23 mouse cellular contexts compared by ENCODE assay signal in genomic region chr3:144602413-144602812, GRCm38 (mm10). TPM values are rescaled to one million over a fixed set of nuclear protein-coding genes. Genes with fewer than 3 reads are reported as not detected.
DNase-seq lines count a peak whose midpoint lies in the region; ATAC-seq and TF ChIP-seq lines count a peak whose summit lies in the region.
"Had no signal": no experiment of that assay in that cellular context is flagged by ENCODE, and none has a peak within 500 bp of the region (broad histone marks: within the 10 kb centered on the region; RNA-seq: fewer than 3 reads in every experiment).

No protein-coding gene starts in this region.

- no peak for TF ChIP-seq POLR2A in bone marrow macrophage, adult 2 months (IDR thresholded peaks at IDR 0.05; ENCODE audit: borderline replicate concordance, low read depth, low read length)

- peaks cover 25% of the 10 kb centered on the region for H3K36me3 ChIP-seq in heart, postnatal 0 days (replicated peaks; ENCODE audit: control insufficient read depth, insufficient read depth, low read length)
- H3K36me3 ChIP-seq in heart, embryonic 12.5 days: peaks cover 35% of the 10 kb centered on the region
- peaks cover 32% of the 10 kb centered on the region for H3K36me3 ChIP-seq in limb, embryonic 12.5 days
- H3K36me3 ChIP-seq in limb, embryonic 10.5 days: peaks cover 42% of the 10 kb centered on the region
- peaks cover 15% of the 10 kb centered on the region; the same call in 1 of the 2 replicates for H3K36me3 ChIP-seq in macrophage (ENCODE audit: inconsistent target)
- peaks cover 11% of the 10 kb centered on the region for H3K36me3 ChIP-seq in intestine, postnatal 0 days (ENCODE audit: control insufficient read depth, insufficient read depth)

- H3K4me1 ChIP-seq in heart, postnatal 0 days (ENCODE audit: control insufficient read depth, insufficient read depth): peaks cover 21% of the 10 kb centered on the region; the same call in 1 of the 2 replicates
- peaks cover 28% of the 10 kb centered on the region for H3K4me1 ChIP-seq in heart, embryonic 12.5 days (replicated peaks)
- peaks cover 7% of the 10 kb centered on the region for H3K4me1 ChIP-seq in limb, embryonic 12.5 days (replicated peaks)
- H3K4me1 ChIP-seq in limb, embryonic 10.5 days: no peaks in the 10 kb centered on the region
- H3K4me1 ChIP-seq in bone marrow macrophage, adult 2 months (ENCODE audit: control insufficient read depth, insufficient read depth, low read length): peaks cover 39% of the 10 kb centered on the region
- no peaks in the 10 kb centered on the region; the same call in 1 of the 2 replicates for H3K4me1 ChIP-seq in intestine, postnatal 0 days (replicated peaks; ENCODE audit: control insufficient read depth, insufficient read depth, low read length)
- H3K4me1 ChIP-seq: hindbrain, embryonic 10.5 days; hindbrain, embryonic 13.5 days had no signal

- H3K4me2 ChIP-seq in heart, postnatal 0 days (ENCODE audit: low read depth, low read length): no peak overlapping the region
- H3K4me2 ChIP-seq in heart, embryonic 12.5 days: no peak overlapping the region
- no peak overlapping the region for H3K4me2 ChIP-seq in limb, embryonic 12.5 days
- H3K4me2 ChIP-seq in intestine, postnatal 0 days (replicated peaks; ENCODE audit: low read depth): no peak overlapping the region
- H3K4me2 ChIP-seq: hindbrain, embryonic 13.5 days had no signal

- no peak overlapping the region for H3K9ac ChIP-seq in heart, postnatal 0 days (replicated peaks; ENCODE audit: low read depth, low read length)
- H3K9ac ChIP-seq in heart, embryonic 12.5 days: no peak overlapping the region
- no peak overlapping the region for H3K9ac ChIP-seq in limb, embryonic 12.5 days (replicated peaks)
- H3K9ac ChIP-seq in intestine, postnatal 0 days (ENCODE audit: low read depth, low read length): no peak overlapping the region
- H3K9ac ChIP-seq: forebrain, postnatal 0 days; hindbrain, embryonic 13.5 days had no signal

- no peaks in the 10 kb centered on the region for H3K9me3 ChIP-seq in heart, postnatal 0 days (replicated peaks; ENCODE audit: control insufficient read depth, low read length)
- H3K9me3 ChIP-seq in heart, embryonic 12.5 days (replicated peaks): no peaks in the 10 kb centered on the region
- H3K9me3 ChIP-seq in limb, embryonic 12.5 days: no peaks in the 10 kb centered on the region
- H3K9me3 ChIP-seq in limb, embryonic 10.5 days (replicated peaks): no peaks in the 10 kb centered on the region
- H3K9me3 ChIP-seq in intestine, postnatal 0 days (ENCODE audit: control insufficient read depth): no peaks in the 10 kb centered on the region
- H3K9me3 ChIP-seq: hindbrain, embryonic 10.5 days; hindbrain, embryonic 13.5 days had no signal

- no peaks in the 10 kb centered on the region for H3K27me3 ChIP-seq in heart, postnatal 0 days (ENCODE audit: control insufficient read depth, insufficient read depth, low read length)
- H3K27me3 ChIP-seq in heart, embryonic 12.5 days (replicated peaks): no peaks in the 10 kb centered on the region
- no peaks in the 10 kb centered on the region for H3K27me3 ChIP-seq in limb, embryonic 12.5 days
- H3K27me3 ChIP-seq in limb, embryonic 10.5 days (ENCODE audit: low read depth, poor library complexity, severe bottlenecking): no peaks in the 10 kb centered on the region
- H3K27me3 ChIP-seq in intestine, postnatal 0 days (replicated peaks; ENCODE audit: control insufficient read depth, insufficient read depth, low read length): no peaks in the 10 kb centered on the region
- H3K27me3 ChIP-seq: hindbrain, embryonic 13.5 days had no signal

- no peak overlapping the region for H3K4me3 ChIP-seq in heart, postnatal 0 days (ENCODE audit: low read depth, low read length)
- H3K4me3 ChIP-seq in heart, embryonic 12.5 days: no peak overlapping the region
- no peak overlapping the region for H3K4me3 ChIP-seq in limb, embryonic 12.5 days (replicated peaks)
- H3K4me3 ChIP-seq in limb, embryonic 10.5 days: no peak overlapping the region
- H3K4me3 ChIP-seq in bone marrow macrophage, adult 2 months (ENCODE audit: insufficient read depth, low read length): no peak overlapping the region
- H3K4me3 ChIP-seq in macrophage (ENCODE audit: inconsistent target): no peak overlapping the region
- H3K4me3 ChIP-seq in intestine, postnatal 0 days (ENCODE audit: low read depth, low read length): no peak overlapping the region
- H3K4me3 ChIP-seq: gastrocnemius, adult 2 months; hindbrain, embryonic 10.5 days; hindbrain, embryonic 13.5 days had no signal

- H3K27ac ChIP-seq in heart, postnatal 0 days (ENCODE audit: low read depth): peak overlapping the region; percentile 23; the same call in 1 of the 2 replicates
- H3K27ac ChIP-seq in heart, embryonic 12.5 days (ENCODE audit: poor library complexity, severe bottlenecking): no peak overlapping the region
- H3K27ac ChIP-seq in limb, embryonic 12.5 days: no peak overlapping the region
- no peak overlapping the region for H3K27ac ChIP-seq in limb, embryonic 10.5 days
- peak overlapping the region; percentile 58 for H3K27ac ChIP-seq in bone marrow macrophage, adult 2 months (ENCODE audit: insufficient read depth, low read depth, low read length)
- peak overlapping the region; percentile 39 for H3K27ac ChIP-seq in macrophage
- no peak overlapping the region for H3K27ac ChIP-seq in intestine, postnatal 0 days (ENCODE audit: low read depth, low read length)
- H3K27ac ChIP-seq: gastrocnemius, adult 2 months; hindbrain, embryonic 10.5 days; hindbrain, embryonic 13.5 days had no signal

- DNase-seq in heart, postnatal 0 days (ENCODE audit: low spot score): no peak
- DNase-seq in limb, embryonic 10.5 days (ENCODE audit: low spot score): no peak
- no peak for DNase-seq in left cerebral cortex, adult 18-20 months (ENCODE audit: low spot score in 2 of 2)
- DNase-seq: adrenal gland, adult 2 months; adrenal gland, postnatal 14 days; B cell, adult 2 months; cerebellum, adult 11-12 months; cerebellum, adult 9-10 months; cerebellum, postnatal 14 days; forebrain, postnatal 0 days; gastrocnemius, adult 2 months; gastrocnemius, postnatal 14 days; heart, postnatal 10 days; heart, postnatal 36 days had no signal

- no peak for TF ChIP-seq CTCF in heart, postnatal 0 days (IDR thresholded peaks at IDR 0.05; ENCODE audit: low read depth)
- TF ChIP-seq CTCF in bone marrow macrophage, adult 2 months (IDR thresholded peaks at IDR 0.05; ENCODE audit: low read depth, low read length): no peak
- no peak for TF ChIP-seq CTCF in intestine, postnatal 0 days (IDR thresholded peaks at IDR 0.05; ENCODE audit: low read depth)

- WGBS in heart, postnatal 0 days: 31% methylated on average over 4 of the region's 4 CpGs
- WGBS in heart, embryonic 12.5 days: 47% methylated on average over 4 of the region's 4 CpGs
- 64% methylated on average over 4 of the region's 4 CpGs for WGBS in limb, embryonic 12.5 days
- 83% methylated on average over 4 of the region's 4 CpGs for WGBS in limb, embryonic 10.5 days
- WGBS in macrophage (ENCODE audit: missing documents): 95% methylated on average over 4 of the region's 4 CpGs
- WGBS in intestine, postnatal 0 days: 59% methylated on average over 4 of the region's 4 CpGs

- no peak for ATAC-seq in heart, postnatal 0 days (ENCODE audit: insufficient read depth, low read depth)
- no peak for ATAC-seq in heart, embryonic 12.5 days (ENCODE audit: insufficient number of reproducible peaks, low FRiP score)
- ATAC-seq in limb, embryonic 12.5 days (ENCODE audit: insufficient number of reproducible peaks, insufficient read depth, low FRiP score, low TSS enrichment, low read depth): 0 out of 2 replicates have a peak, but pooled peaks have one; percentile 20
- no peak for ATAC-seq in intestine, postnatal 0 days
- ATAC-seq: forebrain, embryonic 14.5 days; forebrain, postnatal 0 days; hindbrain, embryonic 16.5 days had no signal

- no peaks in the 10 kb centered on the region for H3K79me2 ChIP-seq in macrophage (ENCODE audit: inconsistent target)

- no peak for TF ChIP-seq EP300 in heart, postnatal 0 days (IDR thresholded peaks at IDR 0.05; ENCODE audit: low read depth)

RNA-seq across cellular contexts. Expression of gene Selenof, which starts 32.3 kb away (rescaled TPM):
- 245 and 260 TPM in 2 replicates for total RNA-seq in heart, postnatal 0 days (2014; rRNA removed; ENCODE audit: low replicate concordance)
- 416 and 439 TPM in 2 replicates for polyA plus RNA-seq in heart, postnatal 0 days (2015; fragmentation: Nextera tagmentation; extraction: Ambion mirVana)
- polyA plus RNA-seq in heart, embryonic 12.5 days (2016; fragmentation: Nextera tagmentation; extraction: Ambion mirVana): 405 and 413 TPM in 2 replicates
- 491 and 495 TPM in 2 replicates for polyA plus RNA-seq in limb, embryonic 12.5 days (2016; fragmentation: Nextera tagmentation; extraction: Ambion mirVana)
- polyA plus RNA-seq in limb, embryonic 10.5 days (2016; fragmentation: Nextera tagmentation; extraction: Ambion mirVana): 461 and 480 TPM in 2 replicates
- 327 and 351 TPM in 2 replicates for polyA plus RNA-seq in bone marrow macrophage, adult 2 months (2012; ENCODE audit: insufficient read depth, insufficient read length, missing spikeins)
- total RNA-seq in macrophage (2018; cell fraction: chromatin; rRNA removed): 100 to 1,000 TPM in 2 of 26 experiments, 10 to 100 TPM in 24; 23.5 to 130 (median 58.2) TPM
- total RNA-seq in macrophage (2018; cell fraction: cytosol; rRNA removed): 100 to 1,000 TPM; 224 to 356 (median 300) TPM
- total RNA-seq in macrophage (2018; cell fraction: nucleus; rRNA removed): 100 to 1,000 TPM in 15 of 26 experiments, 10 to 100 TPM in 11; 53.0 to 207 (median 110) TPM
- polyA plus RNA-seq in macrophage (2018): 374 to 535 TPM (median 384 TPM) in 3 replicates
- total RNA-seq in left cerebral cortex, adult 18-20 months (2021): 100 to 1,000 TPM; 212 TPM
- 504 and 571 TPM in 2 replicates for polyA plus RNA-seq in intestine, postnatal 0 days (2015; fragmentation: Nextera tagmentation; extraction: Ambion mirVana)

RNA-seq across cellular contexts. Expression of gene Hs2st1, which starts 32.4 kb away (rescaled TPM):
- 9.0 and 16.1 TPM in 2 replicates for total RNA-seq in heart, postnatal 0 days (2014; rRNA removed; ENCODE audit: low replicate concordance)
- polyA plus RNA-seq in heart, postnatal 0 days (2015; fragmentation: Nextera tagmentation; extraction: Ambion mirVana): 3.3 and 3.5 TPM in 2 replicates
- 11.6 and 11.7 TPM in 2 replicates for polyA plus RNA-seq in heart, embryonic 12.5 days (2016; fragmentation: Nextera tagmentation; extraction: Ambion mirVana)
- 20.8 and 21.4 TPM in 2 replicates for polyA plus RNA-seq in limb, embryonic 12.5 days (2016; fragmentation: Nextera tagmentation; extraction: Ambion mirVana)
- 11.4 and 13.0 TPM in 2 replicates for polyA plus RNA-seq in limb, embryonic 10.5 days (2016; fragmentation: Nextera tagmentation; extraction: Ambion mirVana)
- 27.7 and 31.0 TPM in 2 replicates for polyA plus RNA-seq in bone marrow macrophage, adult 2 months (2012; ENCODE audit: insufficient read depth, insufficient read length, missing spikeins)
- 10 to 100 TPM in 21 of 26 experiments, 1 to 10 TPM in 5; 7.0 to 58.2 (median 26.5) TPM for total RNA-seq in macrophage (2018; cell fraction: chromatin; rRNA removed)
- total RNA-seq in macrophage (2018; cell fraction: cytosol; rRNA removed): 10 to 100 TPM in 25 of 26 experiments, 1 to 10 TPM in 1; 9.9 to 24.7 (median 16.5) TPM
- 10 to 100 TPM; 13.2 to 73.1 (median 28.4) TPM for total RNA-seq in macrophage (2018; cell fraction: nucleus; rRNA removed)
- polyA plus RNA-seq in macrophage (2018): 14.6 to 16.6 TPM (median 16.5 TPM) in 3 replicates
- 10 to 100 TPM; 50.8 to 51.1 TPM for total RNA-seq in left cerebral cortex, adult 18-20 months (2021)
- polyA plus RNA-seq in intestine, postnatal 0 days (2015; fragmentation: Nextera tagmentation; extraction: Ambion mirVana): 6.1 and 6.9 TPM in 2 replicates

Comparison
In these comparisons a context has a peak if more than half of its experiments do, and no peak if none do; other contexts are left out.
1. H3K27ac ChIP-seq: peak in heart, postnatal 0 days (single experiment), bone marrow macrophage, adult 2 months (single experiment) and macrophage (single experiment); none in heart, embryonic 12.5 days (single experiment), limb, embryonic 12.5 days (single experiment), limb, embryonic 10.5 days (single experiment) and intestine, postnatal 0 days (single experiment).